Mouse (Mus musculus): ENCODE measurements at regions not wholly inside any gene's neighbourhood (a gene's known extent, or its start where the extent isn't known, plus 50 kb on each side); places are given as distances from the start of the nearest gene placed in this dataset.

DNA sequence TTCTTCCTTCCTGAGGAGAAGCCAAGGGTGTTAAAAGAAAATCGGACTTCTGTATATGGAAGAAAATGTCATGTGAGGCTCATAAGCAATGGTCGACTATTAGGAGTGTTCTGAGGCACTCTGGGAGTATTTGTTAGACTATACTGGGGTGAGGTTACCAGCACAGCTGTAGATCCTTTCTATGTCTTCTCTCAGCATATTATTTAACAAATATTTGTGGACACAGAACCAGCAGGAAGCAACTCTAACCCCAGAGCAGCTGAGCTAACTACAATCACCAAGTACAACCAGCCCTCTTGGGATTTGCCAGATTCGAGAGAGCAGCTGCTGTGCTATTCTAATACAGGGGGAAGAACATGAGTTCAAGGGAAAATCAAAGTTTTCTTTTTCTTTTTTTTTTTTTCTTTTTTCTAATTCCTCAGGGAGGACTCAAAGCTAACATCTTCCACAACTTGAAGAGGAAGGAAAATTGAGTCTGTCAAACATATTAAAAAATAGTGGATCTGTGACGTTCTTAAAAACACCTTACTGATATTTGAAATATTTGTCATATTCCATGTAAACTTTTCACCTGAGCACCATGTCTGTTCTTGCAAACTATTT lies 933.3 kb upstream of the Cited2 start:
- Histone ChIP-seq H3K4me2 (no peak overlapping the region), H3K4me3 (replicated peaks) (no peak overlapping the region), H3K36me3 (no peaks in the 10 kb centered on the region), H3K9me3 (replicated peaks) (no peaks in the 10 kb centered on the region), H3K9ac (replicated peaks) (no peak overlapping the region), H3K4me1 (no peaks in the 10 kb centered on the region), H3K27me3 (replicated peaks) (no peaks in the 10 kb centered on the region), H3K27ac (replicated peaks) (no peak overlapping the region)
- ATAC-seq (ENCODE audit: low FRiP score) = no peak
- 73% methylated on average over 4 of the region's 4 CpGs for WGBS

DNA sequence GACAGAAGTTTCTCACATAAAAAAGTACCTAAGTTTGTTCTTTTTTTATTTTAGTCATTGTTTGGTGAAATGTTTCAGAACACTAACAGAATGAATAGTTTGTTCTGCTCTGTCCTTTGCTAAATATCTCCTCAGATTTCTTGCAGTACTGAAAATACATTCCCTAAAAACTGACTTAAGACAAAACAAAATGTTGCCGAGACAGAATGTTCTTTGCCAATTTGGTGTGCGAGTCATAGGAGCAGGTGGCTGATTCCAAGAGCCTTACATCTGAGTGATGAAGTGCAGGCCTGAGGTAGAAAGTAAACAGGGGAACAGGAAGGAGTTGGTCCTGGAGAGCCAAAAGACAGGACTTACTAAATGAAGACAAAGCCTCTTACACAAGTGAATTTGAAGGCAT lies 919.0 kb upstream of the Cited2 start:
- no peak overlapping the region for H3K9ac ChIP-seq (replicated peaks)
- no peak overlapping the region for H3K4me2 ChIP-seq
- no peaks in the 10 kb centered on the region for H3K27me3 ChIP-seq (replicated peaks)
- no peaks in the 10 kb centered on the region for H3K9me3 ChIP-seq (replicated peaks)
- WGBS = 79% methylated on average over 2 of the region's 2 CpGs
- no peaks in the 10 kb centered on the region for H3K36me3 ChIP-seq
- ATAC-seq (ENCODE audit: low FRiP score) = no peak
- no peak overlapping the region for H3K27ac ChIP-seq (replicated peaks)
- no peaks in the 10 kb centered on the region for H3K4me1 ChIP-seq
- H3K4me3 ChIP-seq (replicated peaks) = no peak overlapping the region

DNA sequence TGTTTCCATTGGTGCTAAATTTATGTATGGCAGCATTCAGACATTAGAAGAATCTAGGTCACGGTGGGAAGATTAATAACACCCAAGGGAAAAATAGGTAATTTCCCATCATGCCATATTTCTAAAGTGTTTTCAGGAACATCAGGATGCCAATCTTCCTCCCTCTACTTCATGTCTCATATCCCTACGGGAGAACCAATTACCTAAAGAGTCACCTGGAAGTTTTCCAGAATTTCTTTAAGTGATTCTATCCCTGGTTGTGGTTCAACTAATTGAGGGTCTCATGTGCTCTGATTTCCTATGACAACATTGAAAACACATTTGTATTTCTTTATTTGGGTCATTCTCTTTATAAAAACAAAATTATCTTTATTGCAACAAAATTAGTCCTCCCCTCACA lies 912.3 kb upstream of the Cited2 start:
- no peaks in the 10 kb centered on the region for H3K9me3 ChIP-seq (replicated peaks)
- no peak for ATAC-seq (ENCODE audit: low FRiP score)
- 48% methylated on average over 2 of the region's 2 CpGs for WGBS
- H3K27ac ChIP-seq (replicated peaks) = no peak overlapping the region
- no peak overlapping the region for H3K4me2 ChIP-seq
- no peaks in the 10 kb centered on the region for H3K36me3 ChIP-seq
- no peak overlapping the region for H3K4me3 ChIP-seq (replicated peaks)
- H3K9ac ChIP-seq (replicated peaks) = no peak overlapping the region
- H3K27me3 ChIP-seq (replicated peaks) = no peaks in the 10 kb centered on the region
- no peaks in the 10 kb centered on the region for H3K4me1 ChIP-seq

DNA sequence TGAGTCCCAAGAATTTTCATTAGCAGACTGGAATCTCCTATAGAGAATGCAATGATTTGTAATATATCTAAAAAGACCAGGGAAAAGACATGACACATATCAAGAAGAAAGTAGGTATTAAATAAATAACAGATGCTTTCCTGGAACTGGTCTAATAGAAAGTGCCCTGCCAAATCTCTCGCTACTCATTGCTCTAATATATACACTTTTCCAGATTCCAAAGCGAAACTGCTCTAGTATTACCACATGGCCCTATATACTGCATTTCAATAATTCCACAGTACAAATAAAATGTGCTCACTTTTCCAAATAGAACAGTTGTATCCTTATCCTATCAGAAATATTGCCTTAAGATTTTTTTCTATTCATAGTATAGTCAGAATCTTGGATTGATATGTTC lies 909.0 kb upstream of the Cited2 start:
- H3K4me3 ChIP-seq (replicated peaks) = no peak overlapping the region
- H3K4me1 ChIP-seq = no peaks in the 10 kb centered on the region
- ATAC-seq (ENCODE audit: low FRiP score) = no peak
- WGBS = 89% methylated on average over 2 of the region's 2 CpGs
- H3K9ac ChIP-seq (replicated peaks) = no peak overlapping the region
- no peaks in the 10 kb centered on the region for H3K9me3 ChIP-seq (replicated peaks)
- H3K36me3 ChIP-seq = no peaks in the 10 kb centered on the region
- H3K27me3 ChIP-seq (replicated peaks) = no peaks in the 10 kb centered on the region
- H3K4me2 ChIP-seq = no peak overlapping the region
- H3K27ac ChIP-seq (replicated peaks) = no peak overlapping the region

DNA sequence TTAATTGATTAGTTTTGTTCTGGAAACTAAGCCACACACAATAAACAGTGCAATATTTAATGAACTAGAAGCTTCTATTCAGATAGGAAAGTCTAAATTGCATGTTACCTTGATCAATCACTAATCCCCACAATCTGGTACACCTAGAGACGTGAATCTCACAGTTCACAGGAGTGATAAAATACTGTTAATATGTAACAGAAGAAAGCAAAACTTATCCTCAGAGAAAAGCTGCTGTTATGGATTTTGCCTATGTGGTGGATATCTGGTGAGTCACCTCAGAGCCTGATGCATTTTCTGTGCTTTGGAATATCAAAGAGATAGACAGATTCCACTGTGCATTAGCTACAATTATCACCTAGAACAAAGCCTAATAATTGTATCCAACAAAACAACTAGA lies 861.5 kb upstream of the Cited2 start:
- no peak overlapping the region for H3K4me2 ChIP-seq
- H3K27me3 ChIP-seq (replicated peaks) = no peaks in the 10 kb centered on the region
- ATAC-seq (ENCODE audit: low FRiP score) = no peak
- H3K4me1 ChIP-seq = no peaks in the 10 kb centered on the region
- no peak overlapping the region for H3K4me3 ChIP-seq (replicated peaks)
- WGBS = 91% methylated on average over 1 of the region's 1 CpGs
- no peak overlapping the region for H3K27ac ChIP-seq (replicated peaks)
- H3K36me3 ChIP-seq = no peaks in the 10 kb centered on the region
- no peak overlapping the region for H3K9ac ChIP-seq (replicated peaks)
- H3K9me3 ChIP-seq (replicated peaks) = no peaks in the 10 kb centered on the region

DNA sequence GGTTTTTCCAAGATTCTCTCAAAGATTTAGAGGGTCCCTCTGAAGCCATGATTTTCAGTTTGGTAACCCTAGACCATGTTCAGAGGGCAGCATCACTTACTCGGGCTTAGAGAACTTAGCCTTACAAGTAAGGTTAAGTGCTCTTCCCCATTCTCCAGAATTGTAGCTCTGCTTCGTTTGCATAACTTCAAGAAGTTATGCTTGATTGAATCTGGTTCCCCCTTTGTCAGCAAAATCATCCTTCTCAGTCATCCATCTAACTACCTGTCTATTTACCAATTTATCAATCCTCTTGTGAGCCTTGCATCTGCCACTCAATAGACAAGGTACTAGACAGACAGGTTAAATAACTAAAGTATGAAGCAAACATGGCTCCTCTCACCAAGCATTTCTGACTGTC lies 856.1 kb upstream of the Cited2 start:
- 81% methylated on average over 2 of the region's 2 CpGs for WGBS
- Histone ChIP-seq H3K27me3 (replicated peaks) (no peaks in the 10 kb centered on the region), H3K36me3 (no peaks in the 10 kb centered on the region), H3K4me1 (no peaks in the 10 kb centered on the region), H3K4me3 (replicated peaks) (no peak overlapping the region), H3K9ac (replicated peaks) (no peak overlapping the region), H3K4me2 (no peak overlapping the region), H3K9me3 (replicated peaks) (no peaks in the 10 kb centered on the region), H3K27ac (replicated peaks) (no peak overlapping the region)
- ATAC-seq (ENCODE audit: low FRiP score) = no peak

DNA sequence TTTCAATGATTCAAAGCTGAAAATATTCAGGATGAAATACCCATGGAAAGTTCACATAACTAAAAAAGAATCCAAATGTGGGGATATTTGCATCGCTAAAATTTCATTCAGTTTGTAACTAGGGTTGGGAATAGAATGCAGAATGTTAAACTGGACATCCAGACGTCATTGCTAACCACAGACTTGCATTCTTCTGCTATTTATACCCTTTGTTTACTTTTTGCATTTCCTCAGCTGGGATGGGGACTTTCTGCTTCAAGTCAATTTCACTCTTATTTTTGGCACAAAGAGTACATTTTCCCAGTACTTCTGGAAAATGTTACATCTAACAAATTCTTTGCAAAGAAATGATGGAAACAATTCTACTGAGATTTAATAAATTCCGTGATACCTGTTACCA lies 848.9 kb upstream of the Cited2 start:
- Histone ChIP-seq H3K27ac (replicated peaks) (no peak overlapping the region), H3K9me3 (replicated peaks) (no peaks in the 10 kb centered on the region), H3K4me2 (no peak overlapping the region), H3K27me3 (replicated peaks) (no peaks in the 10 kb centered on the region), H3K36me3 (no peaks in the 10 kb centered on the region), H3K9ac (replicated peaks) (no peak overlapping the region), H3K4me3 (replicated peaks) (no peak overlapping the region), H3K4me1 (no peaks in the 10 kb centered on the region)
- ATAC-seq (ENCODE audit: low FRiP score) = no peak
- 69% methylated on average over 3 of the region's 3 CpGs for WGBS

DNA sequence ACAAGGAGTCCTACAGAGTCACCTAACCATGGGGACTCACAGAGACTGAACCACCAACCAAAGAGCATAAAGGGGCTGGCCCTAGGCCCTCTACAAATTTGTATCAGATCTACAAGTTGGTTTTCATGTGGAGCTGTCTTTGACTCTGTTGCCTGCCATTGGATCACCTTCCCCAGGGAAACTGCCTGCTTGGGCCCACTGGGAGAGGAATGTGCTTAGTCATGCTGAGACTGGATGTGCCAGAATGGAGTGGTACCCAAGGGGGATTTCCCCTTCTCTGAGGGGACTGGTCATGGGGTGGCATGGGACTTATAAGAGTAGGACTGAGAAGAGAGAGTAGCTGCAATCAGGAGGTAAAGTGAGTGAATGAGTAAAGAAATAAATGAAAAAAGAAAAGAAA lies 844.8 kb upstream of the Cited2 start:
- Histone ChIP-seq H3K4me2 (no peak overlapping the region), H3K9me3 (replicated peaks) (no peaks in the 10 kb centered on the region), H3K9ac (replicated peaks) (no peak overlapping the region), H3K36me3 (no peaks in the 10 kb centered on the region), H3K27ac (replicated peaks) (no peak overlapping the region), H3K4me1 (no peaks in the 10 kb centered on the region), H3K4me3 (replicated peaks) (no peak overlapping the region), H3K27me3 (replicated peaks) (no peaks in the 10 kb centered on the region)
- ATAC-seq (ENCODE audit: low FRiP score) = no peak

DNA sequence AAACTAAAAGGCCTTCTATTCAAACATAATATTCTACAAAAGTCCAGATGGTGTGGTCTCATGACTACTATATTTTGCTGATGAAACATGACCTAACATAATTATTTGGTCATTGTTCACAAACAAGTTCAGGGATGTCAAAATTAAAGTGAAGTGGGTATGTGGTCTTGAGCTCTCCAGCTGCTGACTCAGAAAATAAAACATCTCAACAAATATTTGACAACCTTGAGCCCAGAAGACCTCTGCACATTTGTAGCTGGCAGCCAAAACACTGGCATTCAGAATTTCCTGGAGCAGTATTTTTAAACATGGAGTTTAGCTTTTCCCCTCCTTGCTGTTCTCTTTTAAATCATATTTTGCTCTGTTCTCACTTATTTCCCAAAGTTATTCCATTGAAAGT lies 829.7 kb upstream of the Cited2 start:
- H3K27me3 ChIP-seq (replicated peaks) = no peaks in the 10 kb centered on the region
- no peak for ATAC-seq (ENCODE audit: low FRiP score)
- no peak overlapping the region for H3K27ac ChIP-seq (replicated peaks)
- H3K4me3 ChIP-seq (replicated peaks) = no peak overlapping the region
- no peak overlapping the region for H3K4me2 ChIP-seq
- H3K9me3 ChIP-seq (replicated peaks) = no peaks in the 10 kb centered on the region
- H3K9ac ChIP-seq (replicated peaks) = no peak overlapping the region
- no peaks in the 10 kb centered on the region for H3K36me3 ChIP-seq
- no peaks in the 10 kb centered on the region for H3K4me1 ChIP-seq

DNA sequence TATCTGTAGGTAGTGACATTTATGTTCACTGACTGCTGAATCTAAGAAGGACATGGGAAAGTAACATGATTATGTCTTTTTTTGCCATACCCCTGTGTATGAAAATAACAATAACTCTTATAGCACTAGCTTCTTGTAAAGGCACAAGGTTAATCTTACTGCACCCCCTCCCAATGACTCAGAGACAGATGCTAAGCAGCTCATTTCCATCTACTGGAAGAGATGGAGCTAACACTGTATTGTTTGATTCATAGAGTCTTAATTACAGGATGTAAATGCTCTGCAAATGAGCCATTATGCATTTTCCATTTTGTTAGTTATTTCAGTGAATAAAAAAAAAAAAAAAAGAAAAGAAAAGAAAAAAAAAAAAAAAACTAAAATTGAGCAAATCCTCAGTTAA lies 827.7 kb upstream of the Cited2 start:
- H3K4me3 ChIP-seq (replicated peaks) = no peak overlapping the region
- no peak overlapping the region for H3K4me2 ChIP-seq
- no peaks in the 10 kb centered on the region for H3K36me3 ChIP-seq
- H3K9ac ChIP-seq (replicated peaks) = no peak overlapping the region
- H3K9me3 ChIP-seq (replicated peaks) = no peaks in the 10 kb centered on the region
- no peaks in the 10 kb centered on the region for H3K4me1 ChIP-seq
- H3K27me3 ChIP-seq (replicated peaks) = no peaks in the 10 kb centered on the region
- ATAC-seq (ENCODE audit: low FRiP score) = no peak
- H3K27ac ChIP-seq (replicated peaks) = no peak overlapping the region

DNA sequence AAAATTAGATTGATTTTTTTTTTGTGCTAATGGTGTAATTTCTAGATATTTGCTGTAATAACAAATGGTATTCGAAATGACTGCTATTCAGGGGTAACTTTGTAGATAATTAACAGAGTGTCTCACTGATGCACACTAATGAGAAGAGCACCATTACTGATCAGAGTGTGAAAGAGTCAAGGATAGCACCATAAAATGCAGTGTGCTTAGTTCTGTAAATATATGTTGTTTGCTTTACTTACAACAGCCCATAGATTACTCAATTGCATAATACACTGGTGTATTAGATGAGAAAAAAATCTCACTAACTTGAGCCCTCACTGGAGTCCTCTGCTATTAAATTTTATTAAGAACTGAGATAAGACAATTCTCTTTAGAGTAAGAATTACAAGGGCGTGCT lies 800.1 kb upstream of the Cited2 start:
- WGBS = 70% methylated on average over 2 of the region's 2 CpGs
- H3K27ac ChIP-seq (replicated peaks) = no peak overlapping the region
- H3K27me3 ChIP-seq (replicated peaks) = no peaks in the 10 kb centered on the region
- H3K9me3 ChIP-seq (replicated peaks) = no peaks in the 10 kb centered on the region
- ATAC-seq (ENCODE audit: low FRiP score) = no peak
- no peaks in the 10 kb centered on the region for H3K4me1 ChIP-seq
- no peak overlapping the region for H3K9ac ChIP-seq (replicated peaks)
- no peaks in the 10 kb centered on the region for H3K36me3 ChIP-seq
- H3K4me3 ChIP-seq (replicated peaks) = no peak overlapping the region
- H3K4me2 ChIP-seq = no peak overlapping the region

DNA sequence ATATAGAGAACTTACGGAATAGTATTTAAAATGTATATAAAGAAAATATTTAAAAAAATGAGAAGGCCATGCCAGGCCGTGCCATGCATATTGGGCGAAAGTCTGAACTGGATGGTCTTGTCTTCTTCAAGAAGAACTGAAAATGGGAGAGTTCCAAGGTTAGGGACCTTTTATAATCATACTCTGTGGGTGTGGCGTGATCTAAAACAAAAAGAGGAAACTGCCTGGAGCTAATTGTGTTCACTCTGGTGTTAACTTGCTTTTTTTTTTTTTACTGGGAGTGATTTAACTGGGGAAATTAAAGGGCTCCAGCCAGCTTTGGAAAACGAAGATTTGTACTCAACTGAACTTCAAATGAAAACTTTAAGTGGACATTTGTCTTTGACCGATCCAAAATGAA lies 799.2 kb upstream of the Cited2 start:
- Histone ChIP-seq H3K27ac (replicated peaks) (no peak overlapping the region), H3K9me3 (replicated peaks) (no peaks in the 10 kb centered on the region), H3K4me3 (replicated peaks) (no peak overlapping the region), H3K27me3 (replicated peaks) (no peaks in the 10 kb centered on the region), H3K36me3 (no peaks in the 10 kb centered on the region), H3K4me2 (no peak overlapping the region), H3K9ac (replicated peaks) (no peak overlapping the region), H3K4me1 (no peaks in the 10 kb centered on the region)
- ATAC-seq (ENCODE audit: low FRiP score) = no peak
- WGBS = 84% methylated on average over 6 of the region's 6 CpGs

DNA sequence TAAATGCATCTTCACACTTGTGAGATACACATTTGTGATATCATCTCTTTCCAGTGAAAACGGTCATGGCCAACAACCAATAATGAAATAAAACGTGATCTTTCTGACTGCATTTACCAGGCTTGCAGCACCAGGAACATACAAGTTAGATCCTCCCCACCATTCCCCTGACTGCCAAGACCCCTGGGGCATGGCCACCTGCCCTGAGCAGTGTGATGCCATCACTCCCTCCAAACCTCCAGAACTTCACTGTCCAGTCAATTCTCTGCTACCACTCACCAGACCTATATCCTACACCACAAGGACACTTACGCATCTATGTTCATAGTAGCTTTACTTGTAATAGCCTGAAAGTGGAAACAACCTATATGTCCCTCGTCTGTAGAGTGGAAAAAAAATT lies 785.3 kb upstream of the Cited2 start:
- Histone ChIP-seq H3K27ac (replicated peaks) (no peak overlapping the region), H3K4me2 (no peak overlapping the region), H3K27me3 (replicated peaks) (no peaks in the 10 kb centered on the region), H3K4me1 (no peaks in the 10 kb centered on the region), H3K9me3 (replicated peaks) (no peaks in the 10 kb centered on the region), H3K36me3 (no peaks in the 10 kb centered on the region), H3K4me3 (replicated peaks) (no peak overlapping the region), H3K9ac (replicated peaks) (no peak overlapping the region)
- ATAC-seq (ENCODE audit: low FRiP score) = no peak
- 91% methylated on average over 4 of the region's 4 CpGs for WGBS

Measured in neural tube, embryonic 15.5 days (tissue).